Mouse (Mus musculus) heart, postnatal 0 days (tissue): ENCODE data around the gene Dab2. TPM values are rescaled to one million over a fixed set of nuclear protein-coding genes. Genes with fewer than 3 reads are reported as not detected.

Experiments
- ATAC-seq: fragments of 200-750 bp; cut with Nextera tagmentation; 2 replicates; pipeline ENCODE4 v1.8.0; 2017; ENCODE audit warnings: low read depth, moderate number of reproducible peaks, moderate library complexity; ENCODE audit not compliant: insufficient read depth
- DNase-seq: peaks from one replicate; pipeline ENCODE4 v3.0.0-alpha.2; 2016; ENCODE audit warnings: low spot score
- H3K27ac ChIP-seq: fragments of 300-500 bp; sonication (generic); 2 replicates; pipeline ENCODE4 v1.5.1; 2014; ENCODE audit warnings: low read depth, mild to moderate bottlenecking
- H3K27me3 ChIP-seq: fragments of 300-500 bp; sonication (generic); 2 replicates; pipeline ENCODE4 v1.6.1; 2014; ENCODE audit warnings: low read length, mixed read lengths; ENCODE audit not compliant: control insufficient read depth, insufficient read depth
- H3K36me3 ChIP-seq: fragments of 300-500 bp; sonication (generic); replicated peaks from 2 replicates; pipeline ENCODE4 v1.6.1; 2014; ENCODE audit warnings: low read length, mixed read lengths; ENCODE audit not compliant: control insufficient read depth, insufficient read depth
- H3K4me1 ChIP-seq: fragments of 300-500 bp; sonication (generic); 2 replicates; pipeline ENCODE4 v1.6.1; 2014; ENCODE audit warnings: antibody characterized with exemption; ENCODE audit not compliant: control insufficient read depth, insufficient read depth
- H3K4me2 ChIP-seq: fragments of 300-500 bp; sonication (generic); 2 replicates; pipeline ENCODE4 v1.6.1; 2014; ENCODE audit warnings: low read depth, mild to moderate bottlenecking, low read length, moderate library complexity
- H3K4me3 ChIP-seq: fragments of 300-500 bp; sonication (generic); 2 replicates; pipeline ENCODE4 v1.5.1; 2014; ENCODE audit warnings: low read depth, low read length
- H3K9ac ChIP-seq: fragments of 300-500 bp; sonication (generic); replicated peaks from 2 replicates; pipeline ENCODE4 v1.6.1; 2014; ENCODE audit warnings: low read depth, low read length, mixed read lengths
- H3K9me3 ChIP-seq: fragments of 300-500 bp; sonication (generic); replicated peaks from 2 replicates; pipeline ENCODE4 v1.6.1; 2016; ENCODE audit warnings: low read length; ENCODE audit not compliant: control insufficient read depth
- CTCF ChIP-seq: IDR thresholded peaks from 2 replicates; pipeline ENCODE4 v1.5.1; 2016; ENCODE audit warnings: antibody characterized with exemption, control low read depth, low read depth
- EP300 ChIP-seq: IDR thresholded peaks from 2 replicates; pipeline ENCODE4 v1.6.1; 2016; ENCODE audit warnings: antibody characterized with exemption, low read depth
- WGBS: fragments of 180-500 bp; shearing (Covaris S2); extraction: QIAGEN DNeasy Blood & Tissue Kit; methylation state at CpG from one replicate; pipeline ENCODE4 v1.1.7; 2014; 5-methylcytosine and 5-hydroxymethylcytosine counted together
- polyA plus RNA-seq: library from polyadenylated mRNA; unstranded; fragments of >200 nt; fragmentation: Nextera tagmentation; extraction: Ambion mirVana; gene quantifications from 2 replicates; pipeline ENCODE4 v1.2.1, GENCODE M21; 2015
- total RNA-seq: library from RNA; depleted of rRNA; stranded (reverse); fragments of >200 nt; gene quantifications from 2 replicates; pipeline ENCODE4 v1.2.3, GENCODE M21; 2014; ENCODE audit warnings: low replicate concordance

Dab2 gene
- total and polyA plus RNA-seq, 2 experiments from 2014 or later = 9.4 to 11.3 TPM

GRCm38 (mm10) chr15:6325443-6325842 is 25.9 kb downstream of the Dab2 start:
- H3K9me3 ChIP-seq = no peaks in the 10 kb centered on the region
- no peak overlapping the region for H3K9ac ChIP-seq
- 71% methylated on average over 4 of the region's 4 CpGs for WGBS
- no peak for ATAC-seq
- no peaks in the 10 kb centered on the region for H3K27me3 ChIP-seq
- H3K4me3 ChIP-seq = no peak overlapping the region
- no peaks in the 10 kb centered on the region for H3K36me3 ChIP-seq
- no peak overlapping the region for H3K4me2 ChIP-seq
- TF ChIP-seq EP300 = no peak
- no peak for TF ChIP-seq CTCF
- DNase-seq = no peak
- no peak overlapping the region for H3K27ac ChIP-seq
- H3K4me1 ChIP-seq = no peaks in the 10 kb centered on the region

GRCm38 (mm10) chr15:6326011-6326410 is 26.4 kb downstream of the Dab2 start:
- WGBS = 62% methylated on average over 4 of the region's 4 CpGs
- no peaks in the 10 kb centered on the region for H3K36me3 ChIP-seq
- DNase-seq (no peak), ATAC-seq (no peak)
- H3K27ac ChIP-seq = no peak overlapping the region
- no peaks in the 10 kb centered on the region for H3K4me1 ChIP-seq
- TF ChIP-seq CTCF (no peak), EP300 (no peak)
- H3K27me3 ChIP-seq = no peaks in the 10 kb centered on the region
- no peaks in the 10 kb centered on the region for H3K9me3 ChIP-seq
- no peak overlapping the region for H3K4me3 ChIP-seq
- H3K4me2 ChIP-seq = no peak overlapping the region
- no peak overlapping the region for H3K9ac ChIP-seq

GRCm38 (mm10) chr15:6331380-6331779 is 31.8 kb downstream of the Dab2 start:
- H3K4me1 ChIP-seq = no peaks in the 10 kb centered on the region
- no peaks in the 10 kb centered on the region for H3K27me3 ChIP-seq
- no peaks in the 10 kb centered on the region for H3K9me3 ChIP-seq
- no peaks in the 10 kb centered on the region for H3K36me3 ChIP-seq
- WGBS = 21% methylated on average over 2 of the region's 2 CpGs
- H3K27ac ChIP-seq = no peak overlapping the region
- no peak for TF ChIP-seq EP300
- TF ChIP-seq CTCF = no peak
- ATAC-seq = no peak
- no peak overlapping the region for H3K4me2 ChIP-seq
- H3K4me3 ChIP-seq = no peak overlapping the region
- H3K9ac ChIP-seq = no peak overlapping the region
- DNase-seq = no peak

- Histone ChIP-seq H3K4me1 (no peaks in the 10 kb centered on the region), H3K9ac (no peak overlapping the region), H3K27me3 (no peaks in the 10 kb centered on the region), H3K9me3 (no peaks in the 10 kb centered on the region), H3K4me3 (no peak overlapping the region), H3K36me3 (no peaks in the 10 kb centered on the region), H3K27ac (no peak overlapping the region), H3K4me2 (no peak overlapping the region)
- 81% methylated on average over 1 of the region's 1 CpGs for WGBS
- ATAC-seq = no peak
- no peak for DNase-seq
- TF ChIP-seq EP300 (no peak), CTCF (no peak)
These were observed 35.1 kb downstream of the Dab2 start for GRCm38 (mm10) chr15:6334664-6335206.

GRCm38 (mm10) chr15:6339767-6340166 is 40.2 kb downstream of the Dab2 start:
- TF ChIP-seq EP300 = no peak
- no peak for TF ChIP-seq CTCF
- 83% methylated on average over 5 of the region's 5 CpGs for WGBS

GRCm38 (mm10) chr15:6340347-6340746 is 40.8 kb downstream of the Dab2 start:
- ATAC-seq = no peak
- Histone ChIP-seq H3K9me3 (no peaks in the 10 kb centered on the region), H3K4me2 (no peak overlapping the region), H3K4me3 (no peak overlapping the region), H3K4me1 (no peaks in the 10 kb centered on the region), H3K27me3 (no peaks in the 10 kb centered on the region), H3K27ac (no peak overlapping the region), H3K36me3 (no peaks in the 10 kb centered on the region), H3K9ac (no peak overlapping the region)
- DNase-seq = no peak
- WGBS = 52% methylated on average over 6 of the region's 6 CpGs
- no peak for TF ChIP-seq EP300
- TF ChIP-seq CTCF = no peak

More at GRCm38 (mm10) chr15:6339767-6340166, 40.2 kb downstream of the Dab2 start:
- no peaks in the 10 kb centered on the region for H3K36me3 ChIP-seq
- ATAC-seq (no peak), DNase-seq (no peak)
- H3K4me3 ChIP-seq = no peak overlapping the region
- no peaks in the 10 kb centered on the region for H3K4me1 ChIP-seq
- H3K9me3 ChIP-seq = no peaks in the 10 kb centered on the region
- no peak overlapping the region for H3K4me2 ChIP-seq
- H3K27me3 ChIP-seq = no peaks in the 10 kb centered on the region
- no peak overlapping the region for H3K27ac ChIP-seq
- no peak overlapping the region for H3K9ac ChIP-seq
